Mouse (Mus musculus): ENCODE results near the gene Fads2. TPM values are rescaled to one million over a fixed set of nuclear protein-coding genes. Genes with fewer than 3 reads are reported as not detected.

Gene Fads2
- total RNA-seq, 2 experiments from 2014 or later: 109 to 121 TPM

DNA sequence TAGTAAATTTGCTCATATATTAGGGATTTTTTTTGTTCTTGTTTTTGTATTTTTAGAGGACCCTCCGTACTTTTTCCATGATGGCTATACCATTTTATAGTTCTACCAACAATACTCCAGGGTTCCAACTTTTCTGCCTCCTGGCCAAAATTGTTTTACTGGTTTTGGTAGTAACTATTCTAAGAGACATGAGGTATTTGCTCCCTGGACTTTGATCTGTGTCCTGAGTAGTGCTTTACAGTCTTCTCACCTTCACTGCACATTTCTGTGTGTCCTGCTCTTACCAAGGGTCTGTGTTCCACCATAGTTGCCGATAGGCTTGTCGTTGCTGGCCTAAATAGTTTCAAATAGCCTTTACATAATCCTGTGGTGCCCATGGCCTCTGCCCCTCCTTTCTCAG, 63.2 kb downstream of the Fads2 start:
- no peak for TF ChIP-seq CTCF (IDR thresholded peaks at IDR 0.05)
- Histone ChIP-seq H3K27ac (no peak overlapping the region), H3K4me3 (no peak overlapping the region)
- intact Hi-C loops (cut with DNase I): loop anchor here (10.0 kb wide), 1 partner anchor 804 kb away; no protein-coding TSS in a partner anchor
- DNase-seq (ENCODE audit: extremely low spot score in 1 of 2, low spot score in 2 of 2): no peak

DNA sequence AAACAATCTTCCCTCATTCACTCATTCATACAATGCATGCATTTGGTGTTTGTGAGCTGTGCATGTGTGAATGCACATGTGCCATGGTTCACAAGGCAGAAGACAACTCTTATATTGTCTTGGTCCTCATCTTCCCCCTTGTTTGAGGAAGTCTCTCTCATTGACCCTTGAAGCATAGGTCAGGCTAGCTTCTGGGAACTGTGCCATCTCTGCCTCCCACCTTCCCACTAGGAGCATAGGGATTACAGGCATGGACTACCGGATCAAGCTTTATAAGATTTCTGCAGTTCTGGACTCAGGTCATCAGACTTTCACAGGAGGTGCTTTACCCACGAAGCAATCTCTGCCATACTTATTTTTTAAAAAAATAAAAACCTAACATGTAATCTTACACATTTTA, 64.0 kb downstream of the Fads2 start:
- H3K4me3 ChIP-seq: no peak overlapping the region
- no peak for TF ChIP-seq CTCF (IDR thresholded peaks at IDR 0.05)
- H3K27ac ChIP-seq: no peak overlapping the region
- intact Hi-C loops (cut with DNase I): loop anchor here (10.0 kb wide), 1 partner anchor 803 kb away; no protein-coding TSS in a partner anchor
- DNase-seq (ENCODE audit: extremely low spot score in 1 of 2, low spot score in 2 of 2): no peak

DNA sequence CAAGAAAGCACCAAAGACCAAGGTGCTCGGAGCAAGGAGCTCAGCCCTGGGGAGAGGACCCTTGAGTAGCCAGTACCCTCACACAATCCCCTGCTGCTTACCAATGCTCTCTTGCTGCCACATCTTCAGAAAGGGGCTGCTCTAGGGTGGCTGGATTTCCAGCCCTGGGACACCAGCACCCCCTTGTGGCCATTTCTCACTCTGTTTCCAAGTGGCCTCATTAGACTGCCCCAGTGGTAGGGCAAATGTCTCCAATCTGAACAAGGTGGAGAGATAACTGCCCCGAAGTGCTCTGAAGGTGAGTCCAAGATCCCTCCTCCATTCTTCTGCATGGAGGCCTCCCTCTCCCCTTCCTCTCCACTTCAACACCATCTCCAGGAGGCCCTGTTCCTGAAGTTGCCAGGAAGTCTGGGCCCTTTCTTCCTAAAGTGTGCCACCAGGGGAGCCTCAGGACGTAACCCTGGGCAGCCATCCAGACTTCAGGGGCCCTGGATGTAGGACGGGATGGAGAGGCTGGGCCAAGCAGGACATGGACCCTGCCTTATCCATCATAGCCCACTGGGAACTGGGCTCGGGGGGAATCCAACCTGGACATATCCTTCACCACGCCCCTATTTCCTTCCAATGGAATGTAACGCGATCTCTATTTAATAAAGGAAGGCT, 66.6 kb downstream of the Fads2 start:
- intact Hi-C loops (cut with DNase I): loop anchor here (2.0 to 10.0 kb wide), 2 partner anchors 120 to 800 kb away; no protein-coding TSS in a partner anchor
- DNase-seq (ENCODE audit: extremely low spot score in 1 of 2, low spot score in 2 of 2): peak; percentile 76 to 84
- H3K27ac ChIP-seq: no peak overlapping the region
- no peak overlapping the region for H3K4me3 ChIP-seq
- peak; percentile 94 for TF ChIP-seq CTCF (IDR thresholded peaks at IDR 0.05)

DNA sequence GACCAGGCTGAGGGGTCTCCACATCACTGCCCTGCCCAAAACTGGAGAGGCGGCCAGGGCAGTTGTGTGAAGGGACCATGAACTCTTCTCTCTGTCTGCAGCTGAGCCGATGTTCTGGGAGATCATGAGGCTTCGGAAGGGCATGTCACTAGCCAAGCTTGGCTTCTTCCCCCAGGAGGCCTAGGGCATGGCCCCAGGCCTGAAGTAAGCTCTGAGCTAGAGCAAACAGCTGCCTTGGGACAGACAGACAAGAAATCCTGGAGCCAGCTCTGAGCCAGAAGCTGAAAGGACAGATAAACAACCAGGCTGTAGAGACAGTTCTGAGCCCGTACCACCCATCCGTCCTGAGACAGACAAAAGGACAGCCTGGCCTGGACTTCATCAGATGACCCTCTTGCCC, 67.2 kb downstream of the Fads2 start:
- no peak for DNase-seq (ENCODE audit: extremely low spot score in 1 of 2, low spot score in 2 of 2)
- H3K4me3 ChIP-seq: no peak overlapping the region
- no peak overlapping the region for H3K27ac ChIP-seq
- TF ChIP-seq CTCF (IDR thresholded peaks at IDR 0.05): no peak
- intact Hi-C loops (cut with DNase I): loop anchor here (2.0 to 10.0 kb wide), 2 partner anchors 120 to 800 kb away; no protein-coding TSS in a partner anchor

DNA sequence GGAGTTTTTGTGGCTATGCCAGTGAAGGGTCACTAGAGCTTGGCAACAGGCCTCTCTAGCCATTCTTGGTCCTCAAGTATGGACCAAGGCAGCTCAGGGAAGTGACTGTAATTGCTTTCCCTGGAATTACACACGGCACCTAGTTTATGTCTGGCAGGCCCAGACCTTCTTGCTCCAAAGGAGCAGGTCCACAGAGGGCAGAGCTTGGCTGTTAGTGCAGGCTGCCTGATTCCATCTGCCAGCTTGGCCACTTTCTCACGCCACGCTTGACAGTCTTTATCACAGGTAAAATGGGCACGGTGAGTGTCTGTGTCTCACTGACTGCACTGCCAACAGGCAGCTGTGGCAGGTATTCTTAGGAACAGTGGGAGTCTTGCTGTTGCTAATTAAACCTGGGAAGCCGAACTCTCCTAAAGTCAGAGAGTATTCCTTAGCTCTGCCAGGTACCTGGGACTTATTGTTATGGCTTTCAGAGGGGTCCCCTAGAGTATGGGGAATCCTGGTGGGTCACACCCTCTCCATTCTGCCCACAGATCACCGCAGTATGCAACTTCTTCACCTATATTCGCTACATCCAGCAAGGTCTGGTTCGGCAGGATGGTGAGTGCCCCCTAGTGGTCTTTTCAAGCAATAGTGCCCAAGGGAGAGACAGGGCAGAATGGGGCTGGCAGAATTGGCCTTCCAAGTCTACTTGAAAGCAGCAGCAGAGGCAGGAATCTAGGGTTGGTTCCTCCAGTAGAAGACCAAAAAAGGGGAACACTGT, 68.2 kb downstream of the Fads2 start:
- peak; percentile 94 for TF ChIP-seq CTCF (IDR thresholded peaks at IDR 0.05)

DNA sequence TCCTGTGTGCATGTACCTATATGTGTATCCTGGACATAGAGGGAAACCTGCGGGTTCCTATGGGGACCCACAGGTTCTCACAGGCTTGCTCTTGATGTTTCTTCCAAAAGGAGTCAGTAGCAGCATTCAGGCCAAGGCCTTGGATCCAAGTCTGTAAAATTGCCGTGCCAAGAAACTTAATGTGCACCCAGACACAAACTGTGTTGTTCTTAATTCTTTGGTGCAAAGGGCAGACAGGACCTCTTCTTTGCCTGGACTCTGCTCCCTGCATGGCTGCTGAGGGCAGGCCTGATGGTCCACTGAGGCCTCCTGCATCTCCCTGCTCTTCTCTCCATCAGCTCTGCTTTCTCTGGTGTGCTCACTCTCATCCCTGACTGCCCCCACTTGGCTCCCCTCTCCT, 71.8 kb downstream of the Fads2 start:
- TF ChIP-seq CTCF (IDR thresholded peaks at IDR 0.05): no peak
- Histone ChIP-seq H3K4me3 (no peak overlapping the region), H3K27ac (no peak overlapping the region)
- DNase-seq (ENCODE audit: extremely low spot score in 1 of 2, low spot score in 2 of 2): no peak
- intact Hi-C loops (cut with DNase I): loop anchor here (10.0 kb wide), 1 partner anchor 795 kb away; no protein-coding TSS in a partner anchor

More for the DNA sequence above, 68.2 kb downstream of the Fads2 start:
- intact Hi-C loops (cut with DNase I): loop anchor here (1.0 to 10.0 kb wide), 2 partner anchors 33 to 799 kb away; no protein-coding TSS in a partner anchor
- DNase-seq (ENCODE audit: extremely low spot score in 1 of 2, low spot score in 2 of 2): peak; percentile 52 to 57
- Histone ChIP-seq H3K4me3 (no peak overlapping the region), H3K27ac (no peak overlapping the region)

DNA sequence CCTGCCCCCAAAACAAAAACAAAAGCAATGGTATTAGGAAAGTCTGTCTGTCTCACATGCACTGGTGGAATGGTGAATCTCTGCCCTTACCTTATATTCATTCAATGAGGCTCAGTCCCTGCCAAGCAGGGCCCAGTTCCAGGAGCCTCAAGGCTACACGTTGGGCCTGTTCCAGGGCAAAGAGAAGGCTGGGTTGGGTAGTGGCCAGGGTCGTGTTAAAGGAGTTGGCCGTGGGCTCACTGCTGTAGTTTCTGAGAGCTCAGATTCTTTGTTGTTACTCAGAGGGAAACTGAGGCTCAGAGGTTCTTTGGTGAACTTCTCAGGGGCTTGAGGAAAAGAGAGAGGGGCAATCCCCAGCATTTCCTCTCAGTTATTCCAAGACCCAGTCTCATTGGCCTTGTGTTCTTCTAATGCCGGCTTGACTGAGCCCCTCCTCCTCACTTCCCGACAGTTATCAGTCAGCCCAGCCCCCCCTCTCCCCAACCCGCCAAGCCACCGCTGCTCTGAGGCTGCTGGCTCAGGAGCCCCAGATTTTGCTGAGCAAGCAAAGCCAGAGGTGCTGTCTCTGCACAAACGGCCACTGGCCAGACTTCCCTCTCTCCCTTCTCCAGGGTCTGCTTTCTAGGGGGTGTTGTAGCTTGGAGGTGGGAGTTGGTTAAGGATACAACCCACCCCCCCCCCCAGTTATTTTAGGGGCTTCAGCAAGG, 76.2 kb downstream of the Fads2 start:
- DNase-seq (ENCODE audit: extremely low spot score in 1 of 2, low spot score in 2 of 2): peak; percentile 17 to 49
- intact Hi-C loops (cut with DNase I): no loop called here

DNA sequence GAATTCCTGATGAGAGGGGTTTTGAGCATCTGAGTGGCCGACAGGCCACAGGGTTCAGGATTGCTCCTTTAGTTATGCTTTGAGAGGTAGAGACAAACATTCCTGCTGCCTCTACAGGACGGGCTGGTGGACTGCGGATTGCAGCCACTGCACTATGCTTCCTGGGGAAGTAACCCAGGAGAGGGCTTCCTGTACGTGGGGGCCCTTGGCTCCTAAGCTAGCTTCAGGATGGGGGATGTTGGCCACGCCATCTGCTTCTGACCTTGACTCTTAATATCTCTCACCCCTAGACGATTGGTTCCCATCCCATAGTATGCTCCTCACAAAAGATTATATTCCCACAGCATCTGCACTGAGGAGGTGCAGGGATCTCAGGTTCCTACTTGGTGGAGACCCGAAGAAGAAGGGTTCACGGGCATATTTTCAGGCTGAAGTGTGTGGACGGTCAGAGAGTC, 78.2 kb downstream of the Fads2 start:
- intact Hi-C loops (cut with DNase I): loop anchor here (2.0 kb wide), 1 partner anchor 23 kb away; the partner anchor contains the start of genes Best1 and Rab3il1
- no peak overlapping the region for H3K4me3 ChIP-seq
- no peak overlapping the region for H3K27ac ChIP-seq
- TF ChIP-seq CTCF (IDR thresholded peaks at IDR 0.05): no peak
- no peak for DNase-seq (ENCODE audit: extremely low spot score in 1 of 2, low spot score in 2 of 2)

More for the DNA sequence above, 76.2 kb downstream of the Fads2 start:
- Histone ChIP-seq H3K27ac (no peak overlapping the region), H3K4me3 (no peak overlapping the region)
- TF ChIP-seq CTCF (IDR thresholded peaks at IDR 0.05): no peak

DNA sequence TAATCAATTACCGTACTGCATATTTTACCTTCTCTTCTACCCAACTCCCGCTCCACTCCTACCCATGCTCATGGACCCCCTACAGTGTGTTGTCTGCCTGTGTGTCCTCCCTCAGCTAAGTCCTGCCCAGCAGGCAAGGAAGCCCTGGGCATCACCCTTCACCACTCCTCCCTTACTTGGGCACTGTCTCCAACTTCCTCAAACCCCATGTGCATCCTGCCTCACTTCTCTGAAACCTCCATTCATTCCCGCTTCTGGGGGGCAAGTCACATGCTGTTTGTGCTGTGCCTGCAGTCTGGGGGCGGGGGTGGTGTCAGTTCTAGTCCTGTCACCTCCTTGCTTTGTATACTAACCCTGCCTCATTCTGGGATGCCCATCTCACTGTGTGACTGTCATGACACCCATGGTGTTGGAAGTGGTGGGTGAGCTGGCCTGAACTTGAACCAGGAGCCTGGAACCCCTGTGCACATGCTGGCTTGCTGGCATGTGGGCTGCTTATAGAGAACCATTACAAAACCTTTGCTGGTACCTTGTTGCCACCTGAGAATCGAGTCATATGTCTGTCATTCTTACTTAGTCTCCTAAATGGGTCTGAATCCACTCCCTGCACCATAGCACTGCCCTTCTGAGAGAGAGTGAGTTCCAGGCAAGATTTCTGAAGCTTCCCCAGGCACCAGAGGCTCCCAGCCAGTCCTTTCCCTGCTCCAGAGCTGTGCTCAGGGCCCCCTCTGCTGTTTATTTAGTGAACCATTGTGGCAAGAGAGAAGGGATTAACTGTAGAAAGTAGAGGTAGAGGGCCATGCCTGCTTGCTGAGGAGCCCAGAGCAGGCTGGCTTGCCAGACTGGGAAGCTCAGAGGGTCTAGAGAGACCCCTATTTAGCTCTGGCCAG, 78.9 kb downstream of the Fads2 start:
- peak; percentile 73 for TF ChIP-seq CTCF (IDR thresholded peaks at IDR 0.05)
- intact Hi-C loops (cut with DNase I): loop anchor here (2.0 kb wide), 1 partner anchor 22 kb away; the partner anchor contains the start of genes Best1 and Rab3il1
- Histone ChIP-seq H3K27ac (no peak overlapping the region), H3K4me3 (no peak overlapping the region)
- DNase-seq (ENCODE audit: extremely low spot score in 1 of 2, low spot score in 2 of 2): peak in 1 of 2 experiments; percentile 42

DNA sequence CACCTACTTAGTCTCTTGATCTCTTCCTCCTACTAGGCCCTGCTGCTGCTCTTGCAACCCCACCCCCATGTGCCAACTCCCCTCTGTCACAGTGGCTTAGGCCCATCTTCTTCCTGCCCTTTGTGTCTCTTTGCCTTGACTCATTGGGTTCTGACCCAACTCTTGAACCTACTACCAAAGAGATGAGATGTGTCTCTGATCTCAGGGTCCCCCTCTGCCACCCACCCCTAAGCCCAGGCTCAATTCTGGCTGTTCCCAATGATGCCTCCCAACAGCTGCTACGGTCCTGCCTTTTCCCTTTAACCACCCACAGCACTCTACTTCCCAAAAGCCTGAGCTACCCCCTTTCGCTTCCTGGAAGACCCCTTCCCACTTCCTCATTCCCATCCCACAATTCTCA, 79.6 kb downstream of the Fads2 start:
- Histone ChIP-seq H3K4me3 (no peak overlapping the region), H3K27ac (no peak overlapping the region)
- intact Hi-C loops (cut with DNase I): loop anchor here (2.0 kb wide), 1 partner anchor 21 kb away; the partner anchor contains the start of genes Best1 and Rab3il1
- DNase-seq (ENCODE audit: extremely low spot score in 1 of 2, low spot score in 2 of 2): no peak
- TF ChIP-seq CTCF (IDR thresholded peaks at IDR 0.05): no peak
